Mouse (Mus musculus): ENCODE measurements around the gene Pdilt. TPM values are rescaled to one million over a fixed set of nuclear protein-coding genes. Genes with fewer than 3 reads are reported as not detected.
"Not testable (repeated sequence)": the region's sequence is repeated elsewhere in the genome, so short reads cannot be mapped to it uniquely, and the experiment has no call there.

Gene Pdilt
- not detected in 2 replicates for total RNA-seq (2014; rRNA removed)
- 0.07 and 0.20 TPM in 2 replicates for polyA plus RNA-seq (2015; fragmentation: Nextera tagmentation; extraction: Ambion mirVana)

GRCm38 (mm10) chr7:119523389-119523788, at the start of gene Pdilt:
Pdilt (minus strand) TSS chr7:119523489.
- Histone ChIP-seq H3K4me1 (ENCODE audit: insufficient read depth, low read length) (no peaks in the 10 kb centered on the region), H3K27ac (ENCODE audit: low read depth, low read length) (no peak within 1 kb of the TSS), H3K27me3 (ENCODE audit: insufficient read depth, low read length) (no peaks in the 10 kb centered on the region), H3K36me3 (ENCODE audit: insufficient read depth, low read length) (no peaks in the 10 kb centered on the region), H3K4me2 (ENCODE audit: low read depth, low read length, poor library complexity, severe bottlenecking) (no peak within 1 kb of the TSS), H3K9me3 (ENCODE audit: low read length) (no peaks in the 10 kb centered on the region), H3K4me3 (ENCODE audit: low read depth, low read length) (no peak within 1 kb of the TSS), H3K9ac (replicated peaks; ENCODE audit: low read length, poor library complexity, severe bottlenecking) (no peak within 1 kb of the TSS)
- WGBS: 79% methylated on average over 4 of the region's 4 CpGs
- no peak for TF ChIP-seq CTCF (IDR thresholded peaks at IDR 0.05)
- DNase-seq (ENCODE audit: low spot score): no peak
- no peak for ATAC-seq (ENCODE audit: low FRiP score)

- not testable (repeated sequence) for H3K27me3 ChIP-seq (ENCODE audit: insufficient read depth, low read length); H3K4me1 ChIP-seq (ENCODE audit: insufficient read depth, low read length); DNase-seq (ENCODE audit: low spot score); H3K27ac ChIP-seq (ENCODE audit: low read depth, low read length); H3K4me3 ChIP-seq (ENCODE audit: low read depth, low read length); H3K9me3 ChIP-seq (ENCODE audit: low read length); H3K9ac ChIP-seq (replicated peaks; ENCODE audit: low read length, poor library complexity, severe bottlenecking); H3K4me2 ChIP-seq (ENCODE audit: low read depth, low read length, poor library complexity, severe bottlenecking); ATAC-seq (ENCODE audit: low FRiP score); H3K36me3 ChIP-seq (ENCODE audit: insufficient read depth, low read length)
- WGBS: 81% methylated on average over 2 of the region's 2 CpGs
Measured at GRCm38 (mm10) chr7:119562476-119562875, 39.2 kb upstream of the Pdilt start.

GRCm38 (mm10) chr7:119561441-119561840, 38.2 kb upstream of the Pdilt start:
- no peak overlapping the region for H3K9ac ChIP-seq (replicated peaks; ENCODE audit: low read length, poor library complexity, severe bottlenecking)
- H3K36me3 ChIP-seq (ENCODE audit: insufficient read depth, low read length): no peaks in the 10 kb centered on the region
- 58% methylated on average over 4 of the region's 4 CpGs for WGBS
- no peak overlapping the region for H3K4me3 ChIP-seq (ENCODE audit: low read depth, low read length)
- DNase-seq (ENCODE audit: low spot score) (no peak), ATAC-seq (ENCODE audit: low FRiP score) (no peak)
- H3K27me3 ChIP-seq (ENCODE audit: insufficient read depth, low read length): no peaks in the 10 kb centered on the region
- H3K9me3 ChIP-seq (ENCODE audit: low read length): no peaks in the 10 kb centered on the region
- TF ChIP-seq CTCF (IDR thresholded peaks at IDR 0.05): no peak
- H3K4me2 ChIP-seq (ENCODE audit: low read depth, low read length, poor library complexity, severe bottlenecking): no peak overlapping the region
- H3K4me1 ChIP-seq (ENCODE audit: insufficient read depth, low read length): no peaks in the 10 kb centered on the region
- no peak overlapping the region for H3K27ac ChIP-seq (ENCODE audit: low read depth, low read length)

GRCm38 (mm10) chr7:119560452-119560835, 37.2 kb upstream of the Pdilt start:
- no peak for TF ChIP-seq CTCF (IDR thresholded peaks at IDR 0.05)
- no peaks in the 10 kb centered on the region for H3K4me1 ChIP-seq (ENCODE audit: insufficient read depth, low read length)
- no peak overlapping the region for H3K9ac ChIP-seq (replicated peaks; ENCODE audit: low read length, poor library complexity, severe bottlenecking)
- ATAC-seq (ENCODE audit: low FRiP score) (no peak), DNase-seq (ENCODE audit: low spot score) (no peak)
- H3K36me3 ChIP-seq (ENCODE audit: insufficient read depth, low read length): no peaks in the 10 kb centered on the region
- no peaks in the 10 kb centered on the region for H3K9me3 ChIP-seq (ENCODE audit: low read length)
- 86% methylated on average over 3 of the region's 3 CpGs for WGBS
- no peak overlapping the region for H3K4me2 ChIP-seq (ENCODE audit: low read depth, low read length, poor library complexity, severe bottlenecking)
- no peak overlapping the region for H3K4me3 ChIP-seq (ENCODE audit: low read depth, low read length)
- no peak overlapping the region for H3K27ac ChIP-seq (ENCODE audit: low read depth, low read length)
- no peaks in the 10 kb centered on the region for H3K27me3 ChIP-seq (ENCODE audit: insufficient read depth, low read length)

- Histone ChIP-seq H3K36me3 (ENCODE audit: insufficient read depth, low read length) (no peaks in the 10 kb centered on the region), H3K27ac (ENCODE audit: low read depth, low read length) (no peak overlapping the region), H3K4me3 (ENCODE audit: low read depth, low read length) (no peak overlapping the region), H3K4me2 (ENCODE audit: low read depth, low read length, poor library complexity, severe bottlenecking) (no peak overlapping the region), H3K9ac (replicated peaks; ENCODE audit: low read length, poor library complexity, severe bottlenecking) (no peak overlapping the region), H3K9me3 (ENCODE audit: low read length) (no peaks in the 10 kb centered on the region), H3K4me1 (ENCODE audit: insufficient read depth, low read length) (no peaks in the 10 kb centered on the region), H3K27me3 (ENCODE audit: insufficient read depth, low read length) (no peaks in the 10 kb centered on the region)
- DNase-seq (ENCODE audit: low spot score) (no peak), ATAC-seq (ENCODE audit: low FRiP score) (no peak)
- WGBS: 85% methylated on average over 3 of the region's 3 CpGs
- no peak for TF ChIP-seq CTCF (IDR thresholded peaks at IDR 0.05)
Measured at GRCm38 (mm10) chr7:119559789-119560451, 36.6 kb upstream of the Pdilt start.

GRCm38 (mm10) chr7:119554040-119554439, 30.8 kb upstream of the Pdilt start, which contains the start of gene Acsm2:
Acsm2 (plus strand) TSS chr7:119554340.
- H3K27ac ChIP-seq (ENCODE audit: low read depth, low read length): no peak within 1 kb of the TSS

More at GRCm38 (mm10) chr7:119554040-119554439, 30.8 kb upstream of the Pdilt start, which contains the start of gene Acsm2:
- H3K4me2 ChIP-seq (ENCODE audit: low read depth, low read length, poor library complexity, severe bottlenecking): no peak within 1 kb of the TSS
- DNase-seq (ENCODE audit: low spot score) (no peak), ATAC-seq (ENCODE audit: low FRiP score) (no peak)
- no peak within 1 kb of the TSS for H3K4me3 ChIP-seq (ENCODE audit: low read depth, low read length)
- H3K9me3 ChIP-seq (ENCODE audit: low read length): no peaks in the 10 kb centered on the region
- 87% methylated on average over 1 of the region's 1 CpGs for WGBS
- H3K27me3 ChIP-seq (ENCODE audit: insufficient read depth, low read length): no peaks in the 10 kb centered on the region
- H3K4me1 ChIP-seq (ENCODE audit: insufficient read depth, low read length): no peaks in the 10 kb centered on the region
- no peaks in the 10 kb centered on the region for H3K36me3 ChIP-seq (ENCODE audit: insufficient read depth, low read length)
- no peak for TF ChIP-seq CTCF (IDR thresholded peaks at IDR 0.05)
- H3K9ac ChIP-seq (replicated peaks; ENCODE audit: low read length, poor library complexity, severe bottlenecking): no peak within 1 kb of the TSS
